Mouse (Mus musculus) stomach, embryonic 15.5 days (tissue): ENCODE measurements around the gene Pnma1. TPM values are rescaled to one million over a fixed set of nuclear protein-coding genes. Genes with fewer than 3 reads are reported as not detected.

Experiments used
- ATAC-seq: fragments of 200-750 bp; cut with Nextera tagmentation; 2 replicates; pipeline ENCODE4 v1.8.0; 2017; ENCODE audit warnings: low read depth, moderate number of reproducible peaks, moderate TSS enrichment; ENCODE audit not compliant: insufficient read depth, low FRiP score
- H3K27ac ChIP-seq: fragments of 300-500 bp; sonication (generic); 2 replicates; pipeline ENCODE4 v1.5.1; 2015; ENCODE audit warnings: mild to moderate bottlenecking, inconsistent platforms
- H3K27me3 ChIP-seq: fragments of 300-500 bp; sonication (generic); replicated peaks from 2 replicates; pipeline ENCODE4 v1.6.1; 2015; ENCODE audit warnings: inconsistent platforms
- H3K36me3 ChIP-seq: fragments of 300-500 bp; sonication (generic); 2 replicates; pipeline ENCODE4 v1.6.1; 2015; ENCODE audit warnings: inconsistent platforms
- H3K4me1 ChIP-seq: fragments of 300-500 bp; sonication (generic); 2 replicates; pipeline ENCODE4 v1.6.1; 2015; ENCODE audit warnings: inconsistent platforms
- H3K4me2 ChIP-seq: fragments of 300-500 bp; sonication (generic); 2 replicates; pipeline ENCODE4 v1.6.1; 2015; ENCODE audit warnings: mild to moderate bottlenecking, inconsistent platforms
- H3K4me3 ChIP-seq: fragments of 300-500 bp; sonication (generic); replicated peaks from 2 replicates; pipeline ENCODE4 v1.5.1; 2015; ENCODE audit warnings: inconsistent platforms
- H3K9ac ChIP-seq: fragments of 300-500 bp; sonication (generic); 2 replicates; pipeline ENCODE4 v1.6.1; 2015; ENCODE audit warnings: inconsistent platforms
- H3K9me3 ChIP-seq: fragments of 300-500 bp; sonication (generic); 2 replicates; pipeline ENCODE4 v1.6.1; 2016; ENCODE audit warnings: inconsistent platforms
- WGBS: fragments of 180-500 bp; shearing (Covaris S2); methylation state at CpG from one replicate; pipeline ENCODE4 v1.1.7; 2015; 5-methylcytosine and 5-hydroxymethylcytosine counted together
- polyA plus RNA-seq: library from polyadenylated mRNA; unstranded; fragments of >200 nt; fragmentation: Nextera tagmentation; extraction: Ambion mirVana; gene quantifications from 2 replicates; pipeline ENCODE4 v1.2.1, GENCODE M21; 2015

Gene Pnma1
- polyA plus RNA-seq, 1 experiment from 2014 or later = 0.94 TPM

DNA sequence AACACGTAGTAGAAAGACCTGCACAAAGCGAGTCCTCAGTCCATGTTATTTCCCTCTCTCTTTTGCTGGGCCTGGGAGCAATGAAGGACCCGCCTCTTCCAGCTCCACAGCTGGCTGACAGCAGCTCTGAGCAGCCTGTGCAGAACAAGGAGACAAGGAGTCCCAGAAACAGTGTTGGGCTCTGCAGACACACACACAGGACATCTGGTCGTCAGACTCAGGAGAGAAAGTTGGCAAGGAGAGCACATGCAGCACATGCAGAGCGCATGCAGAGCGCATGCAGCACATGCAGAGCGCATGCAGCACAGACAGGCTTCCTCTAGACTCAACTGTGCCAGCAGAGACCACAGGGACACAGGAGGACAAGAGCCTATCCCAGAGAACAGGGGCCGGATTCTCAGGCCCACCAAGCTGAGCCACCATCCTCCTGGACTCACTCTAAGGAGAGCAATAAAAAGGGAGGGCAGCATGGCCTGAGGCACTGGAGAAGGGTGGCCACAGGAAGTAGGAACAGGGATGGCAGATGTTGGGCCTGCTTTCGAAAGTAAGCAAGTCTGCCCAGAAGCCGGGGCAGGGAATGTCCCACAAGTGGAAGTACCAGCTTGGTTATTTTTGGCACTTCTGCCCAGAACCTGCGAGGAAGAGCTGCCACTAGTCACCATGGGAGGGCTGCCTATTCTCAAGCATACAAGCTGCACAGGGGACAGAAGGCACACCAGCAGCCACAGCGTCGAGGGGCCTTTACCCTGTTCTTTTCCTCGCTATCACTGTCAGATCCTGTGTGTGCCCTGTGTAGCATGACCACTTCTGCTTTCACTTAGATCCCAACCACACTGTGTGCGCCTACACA, 39.7 kb upstream of the Pnma1 start:
- Histone ChIP-seq H3K27me3 (no peaks in the 10 kb centered on the region), H3K4me3 (no peak overlapping the region), H3K27ac (peak overlapping the region; percentile 75), H3K9ac (no peak overlapping the region), H3K4me2 (peak overlapping the region; percentile 23; the same call in 1 of the 2 replicates), H3K36me3 (0 out of 2 replicates have a peak, but pooled peaks cover 2% of the 10 kb centered on the region), H3K9me3 (no peaks in the 10 kb centered on the region), H3K4me1 (peaks cover 69% of the 10 kb centered on the region)
- ATAC-seq = no peak
- WGBS = 64% methylated on average over 15 of the region's 15 CpGs

DNA sequence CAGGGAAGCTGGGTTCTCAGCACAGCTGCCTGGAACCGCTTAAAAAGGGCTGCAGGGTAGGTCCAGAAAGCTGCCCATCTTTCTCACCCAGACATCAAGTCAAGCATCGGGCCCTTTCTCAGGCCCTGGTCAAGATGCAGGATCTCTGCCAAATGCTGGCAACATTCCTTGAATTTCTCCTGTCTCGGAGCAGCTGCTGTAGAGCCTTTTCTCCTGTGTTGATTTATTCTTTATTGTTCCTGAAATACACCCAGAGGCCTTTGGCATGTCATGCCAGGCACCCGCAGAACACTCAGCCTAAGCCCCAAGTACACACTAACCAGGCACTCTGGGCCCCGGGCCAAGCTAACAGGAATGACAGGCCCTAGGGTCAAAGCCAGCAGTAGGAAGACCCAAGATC, 38.7 kb upstream of the Pnma1 start:
- no peak for ATAC-seq
- 50% methylated on average over 5 of the region's 5 CpGs for WGBS
- peaks cover 66% of the 10 kb centered on the region for H3K4me1 ChIP-seq

DNA sequence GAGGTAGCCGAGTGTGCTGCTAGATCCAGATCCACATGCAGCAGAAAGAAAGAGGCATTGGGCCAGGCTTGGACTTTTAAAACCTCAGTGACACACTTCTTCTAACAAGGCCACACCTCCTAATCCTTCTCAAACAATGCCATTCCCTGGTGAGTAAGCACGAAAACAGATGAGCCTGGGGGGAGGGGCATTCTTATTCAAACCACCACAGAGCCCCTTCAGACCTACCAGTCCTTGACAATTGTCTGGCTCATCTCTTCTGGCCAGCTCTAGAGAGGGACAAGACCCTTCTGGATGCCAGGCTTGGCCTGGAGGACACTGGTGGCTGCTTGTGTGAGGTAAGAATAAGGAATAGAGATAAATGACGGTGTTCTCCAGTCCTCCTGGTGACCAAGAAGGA, 38.2 kb upstream of the Pnma1 start:
- H3K9ac ChIP-seq = no peak overlapping the region
- H3K27ac ChIP-seq = peak overlapping the region; percentile 36; the same call in 1 of the 2 replicates
- no peak for ATAC-seq
- WGBS = 72% methylated on average over 3 of the region's 3 CpGs
- no peak overlapping the region for H3K4me3 ChIP-seq
- peaks cover 66% of the 10 kb centered on the region for H3K4me1 ChIP-seq
- no peak overlapping the region for H3K4me2 ChIP-seq
- H3K9me3 ChIP-seq = no peaks in the 10 kb centered on the region
- 0 out of 2 replicates have a peak, but pooled peaks cover 2% of the 10 kb centered on the region for H3K36me3 ChIP-seq
- no peaks in the 10 kb centered on the region for H3K27me3 ChIP-seq

More for the DNA sequence above, 38.7 kb upstream of the Pnma1 start:
- Histone ChIP-seq H3K9me3 (no peaks in the 10 kb centered on the region), H3K27ac (peak overlapping the region; percentile 36; the same call in 1 of the 2 replicates), H3K4me3 (no peak overlapping the region), H3K36me3 (0 out of 2 replicates have a peak, but pooled peaks cover 2% of the 10 kb centered on the region), H3K27me3 (no peaks in the 10 kb centered on the region), H3K9ac (no peak overlapping the region), H3K4me2 (no peak overlapping the region)

DNA sequence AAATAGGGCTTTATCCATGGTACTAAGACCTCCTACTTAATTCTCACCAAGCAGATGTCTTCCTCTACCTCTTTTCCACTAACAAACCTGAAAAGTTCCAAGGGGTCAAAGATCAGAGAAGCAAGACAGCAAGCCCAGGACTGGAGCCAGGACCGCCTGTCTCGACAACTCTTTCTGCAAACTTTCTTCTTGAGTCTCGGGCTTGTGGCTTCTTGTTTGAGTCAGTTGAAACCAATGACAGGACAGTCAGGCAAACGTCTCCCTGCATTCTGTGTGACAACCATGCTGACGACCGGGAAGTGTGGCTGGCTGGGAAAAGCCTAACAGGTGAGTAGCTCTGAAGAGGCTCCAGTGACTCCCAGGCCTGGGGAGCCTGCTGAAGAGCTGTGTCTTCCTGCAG, 37.3 kb upstream of the Pnma1 start:
- 54% methylated on average over 6 of the region's 6 CpGs for WGBS
- H3K27ac ChIP-seq = no peak overlapping the region
- H3K27me3 ChIP-seq = no peaks in the 10 kb centered on the region

DNA sequence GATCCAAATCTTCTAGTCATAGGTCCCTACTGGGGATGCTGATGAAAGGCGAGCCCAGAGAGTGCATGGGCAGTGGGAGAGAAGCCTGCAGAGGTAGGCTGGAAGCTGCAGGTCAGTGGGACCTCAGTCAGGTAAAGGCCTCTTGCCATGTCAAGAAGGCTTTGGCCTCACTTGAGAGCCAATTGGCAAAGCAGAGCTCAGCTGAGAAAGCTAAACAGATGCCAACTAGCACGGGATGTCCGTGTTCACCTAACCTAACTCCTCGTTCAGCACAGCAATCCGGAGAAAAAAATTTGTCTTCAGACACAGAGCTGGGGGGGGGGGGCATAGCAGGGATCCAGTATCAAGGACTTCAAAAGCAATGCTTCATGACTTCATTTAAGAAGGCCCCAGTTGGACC, 36.7 kb upstream of the Pnma1 start:
- no peak overlapping the region for H3K9ac ChIP-seq
- H3K27me3 ChIP-seq = no peaks in the 10 kb centered on the region
- 85% methylated on average over 5 of the region's 5 CpGs for WGBS
- H3K36me3 ChIP-seq = 0 out of 2 replicates have a peak, but pooled peaks cover 2% of the 10 kb centered on the region
- H3K4me3 ChIP-seq = no peak overlapping the region
- H3K27ac ChIP-seq = 0 out of 2 replicates have a peak overlapping the region, but pooled peaks have one; percentile 4
- H3K9me3 ChIP-seq = no peaks in the 10 kb centered on the region
- peaks cover 66% of the 10 kb centered on the region for H3K4me1 ChIP-seq
- ATAC-seq = no peak
- no peak overlapping the region for H3K4me2 ChIP-seq

More for the DNA sequence above, 37.3 kb upstream of the Pnma1 start:
- H3K4me1 ChIP-seq = peaks cover 66% of the 10 kb centered on the region
- no peak overlapping the region for H3K4me2 ChIP-seq
- no peak overlapping the region for H3K9ac ChIP-seq
- 0 out of 2 replicates have a peak, but pooled peaks cover 2% of the 10 kb centered on the region for H3K36me3 ChIP-seq
- H3K4me3 ChIP-seq = no peak overlapping the region
- no peak for ATAC-seq
- no peaks in the 10 kb centered on the region for H3K9me3 ChIP-seq

DNA sequence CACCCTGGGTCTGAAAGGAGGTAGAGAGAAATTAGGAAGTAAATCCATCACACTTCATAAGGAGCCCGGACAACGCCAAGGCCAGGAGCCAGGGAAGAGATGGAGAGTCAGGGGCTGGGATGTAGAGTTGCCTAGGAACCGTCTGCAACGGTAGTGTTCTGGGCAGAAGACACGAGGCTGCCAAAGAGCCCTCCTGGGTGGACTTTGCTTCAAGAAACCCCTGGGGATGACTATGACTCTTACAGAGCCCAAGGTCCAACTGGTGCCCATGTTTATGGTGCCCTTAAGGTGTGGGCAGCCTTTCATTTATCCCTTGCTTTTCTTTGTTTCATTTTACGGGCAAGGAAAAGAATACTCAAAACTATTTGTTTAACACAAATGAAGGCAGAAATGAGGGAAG, 33.7 kb upstream of the Pnma1 start:
- H3K4me3 ChIP-seq = no peak overlapping the region
- H3K9me3 ChIP-seq = no peaks in the 10 kb centered on the region
- H3K4me1 ChIP-seq = peaks cover 65% of the 10 kb centered on the region
- H3K36me3 ChIP-seq = 0 out of 2 replicates have a peak, but pooled peaks cover 2% of the 10 kb centered on the region
- peak overlapping the region; percentile 74; the same call in 1 of the 2 replicates for H3K27ac ChIP-seq
- no peak for ATAC-seq
- WGBS = 68% methylated on average over 6 of the region's 6 CpGs
- no peaks in the 10 kb centered on the region for H3K27me3 ChIP-seq
- no peak overlapping the region for H3K4me2 ChIP-seq
- H3K9ac ChIP-seq = no peak overlapping the region

DNA sequence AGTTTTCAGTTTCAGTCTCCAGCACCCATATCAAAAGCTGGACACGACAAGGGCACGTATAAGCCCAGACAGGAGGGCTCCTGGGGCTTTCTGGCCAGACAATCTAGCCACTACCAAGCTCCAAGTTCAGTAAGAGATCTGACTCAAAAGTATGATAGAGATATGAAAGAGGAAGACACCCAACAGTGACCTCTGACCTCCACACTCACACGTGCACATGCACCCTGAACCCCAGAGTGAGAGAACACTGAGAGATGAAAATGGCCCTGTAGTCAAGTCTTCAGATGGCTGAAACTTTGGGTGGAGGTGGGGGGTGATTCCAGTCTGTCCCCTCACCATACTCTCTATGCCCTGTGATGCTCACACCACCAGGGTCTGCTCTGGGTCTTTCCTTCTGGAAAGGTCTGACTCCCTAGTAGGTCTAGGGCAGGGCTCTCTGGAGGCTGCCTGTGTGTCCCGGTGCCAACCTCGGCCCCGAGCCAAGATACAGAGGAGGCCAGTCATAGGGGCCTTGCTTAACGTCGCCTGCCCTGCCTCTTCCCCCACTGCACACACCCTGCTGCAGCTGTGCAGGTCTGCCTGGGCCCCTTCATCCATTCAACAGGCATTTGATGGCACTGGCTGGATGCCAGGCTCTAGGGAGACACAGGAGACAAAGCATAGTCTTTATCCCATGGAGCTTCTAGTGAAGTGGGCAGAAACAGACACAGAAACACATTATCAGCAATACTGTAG, 32.6 kb upstream of the Pnma1 start:
- 32% methylated on average over 8 of the region's 8 CpGs for WGBS
- H3K9me3 ChIP-seq = no peaks in the 10 kb centered on the region

DNA sequence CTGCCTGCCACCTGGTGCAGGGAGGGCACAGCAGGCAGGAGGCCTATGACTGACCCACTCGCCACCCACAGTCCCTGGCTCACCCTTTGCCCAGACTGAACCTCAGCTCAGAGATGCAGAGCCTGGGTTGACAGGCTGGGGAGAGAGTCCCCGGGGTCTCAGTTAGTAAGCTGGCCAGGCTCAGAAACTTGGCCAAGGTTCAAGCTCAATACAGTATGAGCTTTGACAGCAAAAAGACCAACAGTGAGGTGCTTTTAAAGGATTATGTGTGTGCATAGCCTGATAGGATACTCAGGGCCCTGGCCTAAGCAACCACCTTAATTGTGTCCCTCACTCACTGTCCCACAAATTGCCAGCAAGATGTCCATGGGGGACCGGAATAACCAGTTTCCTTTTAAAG, 31.8 kb upstream of the Pnma1 start:
- H3K4me3 ChIP-seq = no peak overlapping the region
- no peak overlapping the region for H3K9ac ChIP-seq
- no peak for ATAC-seq
- no peaks in the 10 kb centered on the region for H3K27me3 ChIP-seq
- peak overlapping the region; percentile 21; the same call in 1 of the 2 replicates for H3K4me2 ChIP-seq
- peaks cover 64% of the 10 kb centered on the region for H3K4me1 ChIP-seq
- no peaks in the 10 kb centered on the region for H3K9me3 ChIP-seq
- peak overlapping the region; percentile 74 for H3K27ac ChIP-seq
- H3K36me3 ChIP-seq = no peaks in the 10 kb centered on the region
- WGBS = 45% methylated on average over 3 of the region's 3 CpGs

More for the DNA sequence above, 32.6 kb upstream of the Pnma1 start:
- peak overlapping the region; percentile 21; the same call in 1 of the 2 replicates for H3K4me2 ChIP-seq
- no peaks in the 10 kb centered on the region for H3K36me3 ChIP-seq
- H3K9ac ChIP-seq = no peak overlapping the region
- no peak overlapping the region for H3K4me3 ChIP-seq
- peak; percentile 83 for ATAC-seq
- peak overlapping the region; percentile 74 for H3K27ac ChIP-seq
- H3K27me3 ChIP-seq = no peaks in the 10 kb centered on the region
- H3K4me1 ChIP-seq = peaks cover 64% of the 10 kb centered on the region

DNA sequence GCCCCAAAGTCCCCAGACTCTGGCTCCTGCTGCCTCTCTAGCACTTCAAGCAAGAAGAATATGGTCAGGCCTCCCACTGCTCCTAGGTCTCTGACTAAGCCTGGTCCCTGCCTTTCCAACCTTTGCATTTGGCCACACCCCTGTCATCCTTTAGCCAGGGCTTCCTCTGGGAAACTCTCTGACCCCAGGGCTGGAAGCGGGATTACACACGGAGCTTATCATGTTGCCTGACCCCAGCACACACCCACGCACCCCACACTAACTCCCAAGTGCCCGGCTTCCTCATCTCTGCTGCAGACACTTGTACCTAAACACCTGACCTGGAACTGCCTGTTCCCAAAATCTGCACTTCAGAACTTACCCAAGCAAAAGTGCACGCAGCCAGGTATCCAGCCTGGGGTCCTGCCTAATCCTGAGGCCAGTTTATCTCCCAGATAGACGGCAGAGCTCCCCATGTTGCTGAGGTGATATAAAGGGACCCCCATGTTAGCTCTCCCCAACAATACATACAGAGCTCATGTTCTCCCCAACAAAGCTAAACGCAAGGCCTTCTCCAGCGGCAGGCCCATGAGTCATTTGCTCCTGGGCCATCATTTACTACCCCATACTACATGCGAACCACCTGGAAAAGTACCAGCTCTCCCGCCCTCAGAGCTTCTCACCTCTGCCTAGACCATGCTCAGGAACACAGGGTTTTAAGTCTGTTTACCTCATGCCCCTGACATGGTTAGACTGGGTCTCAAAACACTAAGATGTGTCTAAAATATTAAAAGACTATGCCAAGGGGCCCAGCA, 30.6 kb upstream of the Pnma1 start:
- Histone ChIP-seq H3K27me3 (no peaks in the 10 kb centered on the region), H3K4me2 (peak overlapping the region; percentile 8; the same call in 1 of the 2 replicates), H3K36me3 (peaks cover under 1% of the 10 kb centered on the region; the same call in 1 of the 2 replicates), H3K4me1 (peaks cover 72% of the 10 kb centered on the region), H3K4me3 (no peak overlapping the region), H3K27ac (peak overlapping the region; percentile 77), H3K9ac (no peak overlapping the region), H3K9me3 (no peaks in the 10 kb centered on the region)
- no peak for ATAC-seq
- WGBS = 49% methylated on average over 10 of the region's 10 CpGs

DNA sequence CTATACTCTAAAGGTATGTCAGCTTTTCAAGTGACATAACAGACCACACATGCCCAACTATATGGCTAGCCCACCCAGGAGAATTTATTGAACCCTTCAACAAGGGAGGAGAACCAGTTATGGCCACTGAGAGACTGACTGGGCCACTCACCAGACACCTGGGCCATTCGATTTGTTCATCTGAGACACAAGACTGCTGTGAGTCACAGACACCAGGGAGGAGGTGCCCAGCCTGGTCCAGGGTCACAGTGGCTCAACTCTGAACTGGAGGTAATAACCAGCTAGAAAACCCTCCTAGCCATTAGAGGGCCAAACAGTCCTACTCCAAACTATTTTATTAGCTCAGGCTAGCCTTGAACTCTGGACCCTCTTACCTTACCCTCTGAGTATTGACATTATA, 29.8 kb upstream of the Pnma1 start:
- no peaks in the 10 kb centered on the region for H3K27me3 ChIP-seq
- H3K4me1 ChIP-seq = peaks cover 78% of the 10 kb centered on the region
- H3K36me3 ChIP-seq = peaks cover 8% of the 10 kb centered on the region; the same call in 1 of the 2 replicates
- ATAC-seq = no peak
- WGBS = 52% methylated on average over 1 of the region's 1 CpGs
- no peak overlapping the region for H3K9ac ChIP-seq
- no peaks in the 10 kb centered on the region for H3K9me3 ChIP-seq
- H3K4me3 ChIP-seq = no peak overlapping the region
- H3K27ac ChIP-seq = peak overlapping the region; percentile 97
- no peak overlapping the region for H3K4me2 ChIP-seq
